Mouse (Mus musculus): ENCODE measurements at regions not wholly inside any gene's neighbourhood (a gene's known extent, or its start where the extent isn't known, plus 50 kb on each side); places are given as distances from the start of the nearest gene placed in this dataset.

DNA sequence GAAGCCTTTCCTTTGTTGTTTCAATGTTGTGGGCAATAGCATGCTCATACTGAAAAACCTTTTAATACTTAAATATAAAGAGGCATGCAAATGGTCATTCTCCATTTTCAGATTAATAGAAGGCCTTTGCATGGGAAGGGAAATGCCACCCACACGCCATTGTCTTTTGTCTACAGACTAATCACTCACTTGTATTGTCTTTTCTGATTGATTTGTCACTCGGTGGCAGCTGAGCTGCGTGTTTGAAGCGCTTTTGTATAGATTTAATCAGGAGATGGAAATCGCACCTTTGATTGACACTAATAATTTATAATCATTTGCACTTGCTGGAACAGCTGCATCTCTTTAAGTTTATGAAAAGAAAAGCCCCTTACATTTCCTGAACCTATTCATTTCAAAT lies 953.4 kb downstream of the Gbe1 start:
- H3K27me3 ChIP-seq (ENCODE audit: control insufficient read depth, insufficient read depth, low read length), result no peaks in the 10 kb centered on the region
- DNase-seq (ENCODE audit: low spot score), result no peak
- H3K9ac ChIP-seq (ENCODE audit: low read length), result no peak overlapping the region
- H3K9me3 ChIP-seq (ENCODE audit: control insufficient read depth, low read length), result no peaks in the 10 kb centered on the region
- WGBS, result 21% methylated on average over 5 of the region's 5 CpGs
- no peak overlapping the region for H3K4me3 ChIP-seq (ENCODE audit: low read depth, low read length)
- no peak overlapping the region for H3K27ac ChIP-seq (ENCODE audit: low read depth, low read length)
- no peaks in the 10 kb centered on the region for H3K4me1 ChIP-seq (replicated peaks; ENCODE audit: control insufficient read depth, insufficient read depth, low read length)
- peak; percentile 66; the same call in 1 of the 2 replicates for ATAC-seq (replicated peaks; ENCODE audit: low FRiP score)
- H3K4me2 ChIP-seq (ENCODE audit: low read depth, low read length, severe bottlenecking), result no peak overlapping the region
- H3K36me3 ChIP-seq (ENCODE audit: control insufficient read depth, insufficient read depth, low read length), result no peaks in the 10 kb centered on the region

Measured in forebrain, embryonic 11.5 days (tissue).